Mouse (Mus musculus) kidney, embryonic 16.5 days (tissue): Measurements from ENCODE around the gene Rps27rt. TPM values are rescaled to one million over a fixed set of nuclear protein-coding genes. Genes with fewer than 3 reads are reported as not detected.
A peak's percentile ranks its signal among the peaks of the same experiment; 100 is the strongest.
"Not testable (repeated sequence)": the region's sequence is repeated elsewhere in the genome, so short reads cannot be mapped to it uniquely, and the experiment has no call there.

Source experiments
- ATAC-seq: fragments of 200-750 bp; cut with Nextera tagmentation; 2 replicates; pipeline ENCODE4 v1.8.0; 2017; ENCODE audit warnings: moderate TSS enrichment; ENCODE audit not compliant: low FRiP score, low TSS enrichment
- H3K27ac ChIP-seq: fragments of 300-500 bp; sonication (generic); 2 replicates; pipeline ENCODE4 v1.5.1; 2014; ENCODE audit warnings: low read length
- H3K27me3 ChIP-seq: fragments of 300-500 bp; sonication (generic); 2 replicates; pipeline ENCODE4 v1.6.1; 2014; ENCODE audit warnings: low read length, control low read depth, mixed read lengths; ENCODE audit not compliant: insufficient read depth
- H3K36me3 ChIP-seq: fragments of 300-500 bp; sonication (generic); 2 replicates; pipeline ENCODE4 v1.6.1; 2014; ENCODE audit warnings: low read length, control low read depth, mixed read lengths; ENCODE audit not compliant: insufficient read depth
- H3K4me1 ChIP-seq: fragments of 300-500 bp; sonication (generic); 2 replicates; pipeline ENCODE4 v1.6.1; 2014; ENCODE audit warnings: low read length, control low read depth, mixed read lengths; ENCODE audit not compliant: insufficient read depth
- H3K4me2 ChIP-seq: fragments of 300-500 bp; sonication (generic); replicated peaks from 2 replicates; pipeline ENCODE4 v1.6.1; 2014; ENCODE audit warnings: low read depth, low read length
- H3K4me3 ChIP-seq: fragments of 300-500 bp; sonication (generic); 2 replicates; pipeline ENCODE4 v1.5.1; 2014; ENCODE audit warnings: mild to moderate bottlenecking, low read length
- H3K9ac ChIP-seq: fragments of 300-500 bp; sonication (generic); replicated peaks from 2 replicates; pipeline ENCODE4 v1.6.1; 2014; ENCODE audit warnings: low read length
- H3K9me3 ChIP-seq: fragments of 300-500 bp; sonication (generic); 2 replicates; pipeline ENCODE4 v1.6.1; 2016; ENCODE audit warnings: low read length, control low read depth
- WGBS: fragments of 180-500 bp; shearing (Covaris S2); extraction: QIAGEN DNeasy Blood & Tissue Kit; methylation state at CpG from one replicate; pipeline ENCODE4 v1.1.7; 2014; 5-methylcytosine and 5-hydroxymethylcytosine counted together
- polyA plus RNA-seq: library from polyadenylated mRNA; unstranded; fragments of >200 nt; fragmentation: Nextera tagmentation; extraction: Ambion mirVana; gene quantifications from 2 replicates; pipeline ENCODE4 v1.2.1, GENCODE M21; 2015

The Rps27rt gene
- 241 and 422 TPM in 2 replicates for polyA plus RNA-seq

DNA sequence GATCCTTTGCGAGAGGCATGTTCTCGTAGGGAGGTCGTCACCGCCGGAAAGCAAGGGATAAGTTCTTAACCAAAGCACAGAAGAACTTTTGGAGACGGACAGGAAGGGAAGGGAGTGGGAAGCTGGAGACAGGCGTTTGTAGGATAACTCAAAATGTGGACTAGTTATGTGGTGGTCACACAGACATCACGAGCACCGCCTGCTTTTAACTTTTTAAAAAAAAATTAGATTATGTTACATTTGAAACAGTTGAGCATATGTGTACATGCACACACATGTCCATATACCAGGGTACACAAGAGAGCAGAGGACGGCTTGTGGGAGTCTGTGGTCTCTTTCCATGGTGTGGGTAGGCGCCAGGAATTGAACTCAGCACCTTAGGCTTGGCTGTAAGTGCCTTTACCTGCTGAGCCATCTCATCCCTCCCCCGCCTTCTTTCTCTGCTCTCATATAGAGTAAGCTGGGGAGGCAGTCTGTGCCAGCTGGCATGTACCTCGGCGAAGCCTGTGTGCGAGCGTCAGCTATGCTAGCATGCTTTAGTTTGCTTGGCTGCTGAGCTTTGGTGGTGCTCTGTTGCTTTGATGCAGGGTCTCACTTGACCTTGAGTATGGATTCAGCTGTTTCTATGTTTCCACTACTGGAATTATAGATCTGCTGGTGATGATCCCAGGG, at the start of gene Rps27rt:
TSS of gene Rps27rt (minus strand) at position 51 of the 672 bp plus-strand sequence.
- no peak for ATAC-seq
- no peaks in the 10 kb centered on the region for H3K9me3 ChIP-seq
- H3K27ac ChIP-seq = no peak within 1 kb of the TSS
- no peak within 1 kb of the TSS for H3K4me3 ChIP-seq
- WGBS = 93% methylated on average over 16 of the region's 16 CpGs
- peaks cover 16% of the 10 kb centered on the region for H3K4me1 ChIP-seq
- no peak within 1 kb of the TSS for H3K9ac ChIP-seq
- H3K27me3 ChIP-seq = no peaks in the 10 kb centered on the region
- H3K36me3 ChIP-seq = no peaks in the 10 kb centered on the region
- H3K4me2 ChIP-seq = no peak within 1 kb of the TSS

DNA sequence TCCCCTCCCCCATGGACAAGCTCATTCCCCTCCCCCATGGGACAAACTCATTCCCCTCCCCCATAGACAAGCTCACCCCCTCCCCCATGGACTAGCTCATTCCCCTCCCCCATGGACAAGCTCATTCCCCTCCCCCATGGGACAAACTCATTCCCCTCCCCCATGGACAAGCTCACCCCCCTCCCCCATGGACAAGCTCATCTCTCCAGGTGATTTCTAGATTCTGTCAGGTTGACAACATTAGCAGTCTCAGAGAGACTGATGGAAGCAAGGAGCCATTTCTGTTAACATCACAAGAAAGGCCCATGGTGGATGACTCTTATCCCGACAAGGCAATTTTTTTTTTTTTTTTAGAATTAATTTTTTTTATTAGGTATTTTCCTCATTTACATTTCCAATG, 48.5 kb upstream of the Rps27rt start:
- ATAC-seq, H3K4me2 ChIP-seq, H3K27ac ChIP-seq, H3K9me3 ChIP-seq, H3K9ac ChIP-seq, H3K4me3 ChIP-seq, H3K27me3 ChIP-seq, H3K4me1 ChIP-seq, H3K36me3 ChIP-seq: not testable (repeated sequence)
- 100% methylated on average over 1 of the region's 1 CpGs for WGBS

DNA sequence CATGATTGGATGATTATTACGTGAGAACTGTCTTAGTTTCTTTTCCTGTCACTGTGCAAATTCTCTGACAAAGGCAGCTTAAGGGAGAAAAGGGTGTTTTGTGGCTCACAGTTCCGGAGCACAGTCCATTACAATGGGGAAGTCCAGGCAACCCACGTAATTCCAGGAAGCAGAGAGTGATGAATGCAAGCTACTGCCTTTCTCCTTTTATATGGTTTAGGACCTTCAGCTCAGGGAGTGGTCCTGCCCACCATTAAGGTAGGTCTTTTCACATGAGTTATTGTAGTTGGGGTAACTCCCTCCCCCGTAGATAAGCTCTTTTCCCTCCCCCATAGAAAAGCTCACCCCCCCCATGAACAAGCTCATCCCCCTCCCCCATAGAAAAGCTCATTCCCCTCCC, 48.0 kb upstream of the Rps27rt start:
- H3K4me3 ChIP-seq = no peak overlapping the region
- H3K36me3 ChIP-seq = no peaks in the 10 kb centered on the region
- no peak overlapping the region for H3K27ac ChIP-seq
- ATAC-seq = no peak
- H3K27me3 ChIP-seq = no peaks in the 10 kb centered on the region
- H3K4me1 ChIP-seq = no peaks in the 10 kb centered on the region
- 73% methylated on average over 4 of the region's 4 CpGs for WGBS
- H3K4me2 ChIP-seq = no peak overlapping the region
- no peak overlapping the region for H3K9ac ChIP-seq
- no peaks in the 10 kb centered on the region for H3K9me3 ChIP-seq

DNA sequence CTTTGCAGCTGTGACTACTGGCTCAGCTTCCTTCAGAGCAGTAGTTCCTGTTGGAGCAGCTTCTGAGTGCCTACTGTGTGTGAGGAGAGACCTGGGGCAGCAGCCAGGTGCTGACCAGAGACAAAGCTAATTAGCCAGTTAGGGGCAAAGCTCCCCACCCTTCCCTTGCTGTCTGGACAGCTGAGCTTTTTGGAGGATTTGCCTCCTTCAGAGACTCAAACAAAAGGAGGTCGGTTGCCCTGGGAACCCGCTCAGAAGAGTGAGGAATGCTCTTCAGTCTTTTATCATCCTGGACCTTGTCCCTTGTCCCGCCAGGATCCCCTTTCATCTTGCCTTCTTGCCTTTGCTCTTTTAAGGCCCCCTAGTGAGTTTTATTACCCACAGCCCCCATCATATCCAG, 46.8 kb upstream of the Rps27rt start:
- Histone ChIP-seq H3K4me1 (no peaks in the 10 kb centered on the region), H3K27me3 (no peaks in the 10 kb centered on the region), H3K9me3 (no peaks in the 10 kb centered on the region), H3K9ac (no peak overlapping the region), H3K36me3 (no peaks in the 10 kb centered on the region), H3K4me3 (no peak overlapping the region), H3K4me2 (no peak overlapping the region), H3K27ac (no peak overlapping the region)
- 17% methylated on average over 3 of the region's 3 CpGs for WGBS
- ATAC-seq = no peak

DNA sequence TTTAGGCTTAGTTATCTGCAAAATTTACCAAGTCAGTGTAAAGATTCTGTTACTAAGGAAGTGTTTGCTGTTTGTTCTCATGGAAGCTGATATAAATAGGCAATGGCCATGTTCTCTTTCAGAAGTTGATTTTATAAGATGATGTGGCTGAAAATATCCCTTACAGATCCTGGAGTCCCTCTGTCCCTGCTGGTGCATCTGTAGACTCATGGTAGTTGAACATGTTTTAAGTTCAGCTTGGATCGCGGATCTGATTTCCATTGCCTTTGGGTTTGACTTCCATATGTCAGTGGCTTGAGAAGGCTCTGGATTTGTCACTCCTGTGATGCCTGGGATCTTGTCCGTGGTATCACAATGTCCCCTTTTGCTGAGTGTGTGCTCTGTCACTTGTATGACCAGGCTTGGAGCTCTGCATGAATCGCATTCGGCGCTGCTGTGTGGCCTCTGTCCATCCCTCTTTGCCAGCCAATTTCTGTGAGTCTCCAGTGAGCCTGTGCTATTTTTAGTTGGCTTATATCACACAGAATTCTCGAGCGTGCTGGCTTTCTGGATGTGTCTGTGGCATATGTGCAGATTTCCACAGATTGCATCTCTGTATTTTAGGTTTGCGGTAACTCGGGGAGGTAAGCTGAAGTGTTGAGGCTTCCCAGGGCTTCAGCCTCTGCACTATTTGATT, 41.3 kb upstream of the Rps27rt start:
- ATAC-seq = no peak
- Histone ChIP-seq H3K27me3 (no peaks in the 10 kb centered on the region), H3K4me3 (no peak overlapping the region), H3K9me3 (no peaks in the 10 kb centered on the region), H3K9ac (no peak overlapping the region), H3K27ac (no peak overlapping the region), H3K4me1 (no peaks in the 10 kb centered on the region), H3K36me3 (no peaks in the 10 kb centered on the region), H3K4me2 (no peak overlapping the region)
- whole genome bisulfite sequencing = 91% methylated on average over 10 of the region's 10 CpGs

DNA sequence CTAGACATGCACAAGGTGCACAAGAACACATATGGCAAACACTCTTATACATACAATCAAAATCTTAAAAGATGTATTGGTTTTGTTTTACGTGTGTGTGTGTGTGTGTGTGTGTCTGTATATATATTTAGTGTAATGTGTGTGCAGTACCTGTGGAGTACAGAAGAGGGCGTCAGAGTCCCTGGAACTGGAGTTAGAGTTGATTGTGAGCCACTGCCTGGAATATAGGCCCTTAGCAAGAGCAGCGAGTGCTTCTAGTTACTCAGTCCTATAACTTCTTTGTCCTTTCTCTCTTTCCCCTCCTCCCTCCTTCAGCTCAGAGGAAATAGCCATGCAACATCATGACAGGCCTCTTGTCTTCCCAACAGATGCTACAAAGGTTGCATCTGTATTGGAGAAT, 40.6 kb upstream of the Rps27rt start:
- ATAC-seq = no peak
- H3K4me1 ChIP-seq = no peaks in the 10 kb centered on the region
- H3K4me3 ChIP-seq = no peak overlapping the region
- no peak overlapping the region for H3K4me2 ChIP-seq
- no peaks in the 10 kb centered on the region for H3K36me3 ChIP-seq
- no peak overlapping the region for H3K9ac ChIP-seq
- H3K9me3 ChIP-seq = no peaks in the 10 kb centered on the region
- 84% methylated on average over 3 of the region's 3 CpGs for WGBS
- no peak overlapping the region for H3K27ac ChIP-seq
- no peaks in the 10 kb centered on the region for H3K27me3 ChIP-seq

DNA sequence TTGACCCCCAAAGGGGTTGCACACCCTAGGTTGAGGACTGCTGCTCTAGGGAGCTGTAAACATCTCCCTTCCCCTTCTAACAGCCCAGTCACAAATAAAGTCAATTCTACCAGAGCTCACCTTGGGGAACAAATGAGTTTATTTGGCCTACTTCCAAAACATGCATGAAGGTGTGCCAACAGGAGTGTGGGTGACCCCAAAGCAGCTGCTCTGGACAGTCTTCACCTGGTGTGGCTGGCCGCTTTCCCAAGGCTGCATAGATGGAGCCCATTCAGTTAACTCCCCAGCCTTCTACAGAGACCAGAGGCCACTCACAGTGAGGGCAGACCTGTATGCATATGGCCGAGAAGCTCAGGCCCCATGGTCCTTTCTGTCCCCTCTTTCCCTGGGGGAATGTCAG, 38.9 kb upstream of the Rps27rt start:
- WGBS = 81% methylated on average over 2 of the region's 2 CpGs
- Histone ChIP-seq H3K4me3 (no peak overlapping the region), H3K9me3 (no peaks in the 10 kb centered on the region), H3K36me3 (no peaks in the 10 kb centered on the region), H3K27ac (no peak overlapping the region), H3K9ac (no peak overlapping the region), H3K27me3 (no peaks in the 10 kb centered on the region), H3K4me2 (no peak overlapping the region), H3K4me1 (no peaks in the 10 kb centered on the region)
- ATAC-seq = no peak

DNA sequence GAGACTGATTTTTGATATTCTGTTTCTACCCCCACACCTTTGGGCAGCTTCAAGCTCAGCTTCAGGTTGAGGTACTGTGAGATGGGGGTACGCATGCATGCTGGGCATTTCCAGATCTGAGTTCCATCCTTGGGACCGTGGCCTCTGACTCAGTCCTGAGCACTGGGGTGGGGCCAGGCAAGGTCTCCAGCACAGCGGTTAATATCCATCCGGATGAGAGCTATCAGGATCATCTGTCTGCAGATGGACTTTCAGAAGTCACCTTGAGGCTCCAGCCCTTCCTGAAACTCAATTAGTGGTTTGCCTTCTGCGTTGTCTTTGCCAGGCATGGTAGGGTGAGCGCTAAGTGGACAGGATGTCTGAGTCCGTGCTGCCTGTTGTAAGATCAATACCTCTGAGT, 37.6 kb upstream of the Rps27rt start:
- 74% methylated on average over 7 of the region's 7 CpGs for WGBS
- Histone ChIP-seq H3K27me3 (no peaks in the 10 kb centered on the region), H3K4me1 (no peaks in the 10 kb centered on the region), H3K9ac (no peak overlapping the region), H3K9me3 (peaks cover 4% of the 10 kb centered on the region; the same call in 1 of the 2 replicates), H3K4me2 (no peak overlapping the region), H3K4me3 (no peak overlapping the region), H3K36me3 (no peaks in the 10 kb centered on the region), H3K27ac (no peak overlapping the region)
- no peak for ATAC-seq

DNA sequence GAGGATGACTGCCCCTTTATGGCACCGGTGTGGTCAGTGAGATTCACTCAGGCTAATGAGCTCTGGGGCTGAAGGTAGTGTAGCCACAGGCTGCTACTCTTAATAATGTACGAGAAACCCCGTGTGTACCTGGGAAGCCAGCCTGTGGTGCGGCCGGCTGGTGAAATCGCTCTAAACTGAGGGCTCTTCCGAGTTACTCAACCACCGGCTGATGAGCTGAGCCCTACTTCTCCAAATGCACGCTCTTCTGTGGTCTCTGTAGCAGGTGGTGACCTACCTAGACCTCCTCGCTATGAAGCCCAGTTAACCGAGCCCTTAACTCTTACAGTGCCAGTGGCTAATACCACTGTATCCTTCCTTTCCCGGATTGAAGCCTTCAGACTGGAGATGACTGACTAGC, 29.8 kb upstream of the Rps27rt start:
- no peaks in the 10 kb centered on the region for H3K36me3 ChIP-seq
- H3K4me2 ChIP-seq = no peak overlapping the region; the same call in 1 of the 2 replicates
- H3K27me3 ChIP-seq = no peaks in the 10 kb centered on the region
- peaks cover 9% of the 10 kb centered on the region; the same call in 1 of the 2 replicates for H3K4me1 ChIP-seq
- ATAC-seq = peak; percentile 59; the same call in 1 of the 2 replicates
- H3K27ac ChIP-seq = no peak overlapping the region
- H3K9me3 ChIP-seq = peaks cover 12% of the 10 kb centered on the region
- WGBS = 24% methylated on average over 12 of the region's 12 CpGs
- H3K4me3 ChIP-seq = no peak overlapping the region
- no peak overlapping the region for H3K9ac ChIP-seq

DNA sequence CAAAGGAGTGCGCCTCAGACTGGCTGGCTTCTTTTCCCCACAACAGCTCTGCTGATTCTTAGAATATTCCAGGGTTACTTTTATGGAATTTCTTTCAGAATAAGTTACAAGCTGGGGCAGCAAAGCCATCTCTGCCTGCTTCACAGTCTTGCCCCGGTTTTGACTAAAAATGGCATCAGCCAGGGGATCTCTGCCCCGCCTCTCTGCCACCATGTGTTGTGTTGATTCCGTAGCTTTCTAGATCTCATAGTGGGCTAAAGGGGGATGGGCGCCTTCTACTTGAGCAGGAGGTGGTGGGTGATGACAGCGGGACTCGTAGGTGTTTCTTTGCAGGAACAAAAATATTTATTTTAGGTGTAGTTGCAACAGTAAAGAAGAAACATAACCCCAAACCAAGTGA, 25.7 kb upstream of the Rps27rt start:
- Histone ChIP-seq H3K27ac (peak overlapping the region; percentile 22; the same call in 1 of the 2 replicates), H3K4me3 (no peak overlapping the region), H3K27me3 (no peaks in the 10 kb centered on the region), H3K36me3 (no peaks in the 10 kb centered on the region), H3K4me1 (peaks cover 21% of the 10 kb centered on the region), H3K9ac (no peak overlapping the region), H3K4me2 (no peak overlapping the region), H3K9me3 (peaks cover 7% of the 10 kb centered on the region)
- no peak for ATAC-seq
- 80% methylated on average over 7 of the region's 7 CpGs for WGBS
